Mouse (Mus musculus) right cerebral cortex, postnatal 10 days (tissue): Measurements from ENCODE around the gene Drd2.

Experiments used
- DNase-seq, 2 experiments: peaks; one replicate each; pipeline ENCODE4 v3.0.0; 2021; ENCODE audit warnings: low spot score in 2 of 2

The Drd2 gene

DNA sequence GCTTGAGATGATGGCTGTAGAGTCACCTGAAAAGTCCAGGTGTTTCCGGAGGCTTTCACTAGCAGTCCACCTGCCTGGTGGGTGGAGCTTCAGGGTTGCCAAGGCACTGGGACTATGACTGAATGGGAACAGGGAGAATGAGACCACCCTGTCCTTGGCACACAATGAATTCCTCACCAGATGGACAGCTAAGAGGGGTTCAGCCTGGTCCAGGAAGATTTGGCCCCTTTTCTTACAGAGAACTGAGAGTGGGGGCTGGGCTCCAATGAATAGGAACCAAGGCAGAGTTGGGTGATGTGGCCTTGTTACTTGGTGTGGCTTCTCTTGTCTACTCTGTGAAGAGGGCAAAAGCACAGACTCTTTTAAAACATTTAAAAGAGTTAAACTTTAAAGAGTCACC lies 112.0 kb downstream of the Drd2 start:
- no peak for DNase-seq

GRCm38 (mm10) chr9:49456136-49456535 lies 115.7 kb downstream of the Drd2 start:
- no peak for DNase-seq
